Mouse (Mus musculus) embryo, embryonic 10.5 days (tissue): ENCODE data around the gene Rfng.
"Not testable (repeated sequence)": the region's sequence is repeated elsewhere in the genome, so short reads cannot be mapped to it uniquely, and the experiment has no call there.

Source experiments
- DNase-seq: peaks from one replicate; pipeline ENCODE4 v3.0.0-alpha.2; 2015; ENCODE audit warnings: low spot score

Rfng gene

GRCm38 (mm10) chr11:120784064-120784791 is at the start of gene Rfng, which contains the start of gene Gps1:
TSS of gene Rfng (minus strand) at chr11:120784207.
TSS of gene Gps1 (plus strand) at chr11:120784272.
- peak; percentile 86 for DNase-seq

- not testable (repeated sequence) for DNase-seq
These were observed 49.0 kb upstream of the Rfng start for GRCm38 (mm10) chr11:120832962-120833361.

- DNase-seq, result no peak
These were observed 47.8 kb upstream of the Rfng start for GRCm38 (mm10) chr11:120831659-120832440.

- no peak for DNase-seq
These were observed 46.7 kb upstream of the Rfng start for GRCm38 (mm10) chr11:120830686-120831085.

- DNase-seq, result no peak
These were observed 45.9 kb upstream of the Rfng start for GRCm38 (mm10) chr11:120829757-120830532.

- DNase-seq, result no peak
These were observed 44.4 kb upstream of the Rfng start for GRCm38 (mm10) chr11:120828416-120828815.

- no peak for DNase-seq
These were observed 42.3 kb upstream of the Rfng start for GRCm38 (mm10) chr11:120826016-120826953.

GRCm38 (mm10) chr11:120825289-120825863 is 41.4 kb upstream of the Rfng start:
- no peak for DNase-seq

GRCm38 (mm10) chr11:120824787-120825288 is 40.8 kb upstream of the Rfng start:
- peak; percentile 88 for DNase-seq

GRCm38 (mm10) chr11:120823956-120824786 is 40.2 kb upstream of the Rfng start, which contains the start of gene Fasn:
TSS of gene Fasn (minus strand) at chr11:120824547.
- DNase-seq, result peak; percentile 97

GRCm38 (mm10) chr11:120823551-120823947 is 39.5 kb upstream of the Rfng start:
- DNase-seq, result no peak

GRCm38 (mm10) chr11:120822831-120823550 is 39.0 kb upstream of the Rfng start:
- DNase-seq, result peak; percentile 22

GRCm38 (mm10) chr11:120822321-120822720 is 38.3 kb upstream of the Rfng start:
- no peak for DNase-seq

GRCm38 (mm10) chr11:120821076-120821922 is 37.3 kb upstream of the Rfng start:
- DNase-seq, result no peak

GRCm38 (mm10) chr11:120820546-120820945 is 36.5 kb upstream of the Rfng start:
- no peak for DNase-seq

- no peak for DNase-seq
These were observed 35.5 kb upstream of the Rfng start for GRCm38 (mm10) chr11:120819556-120819955.

GRCm38 (mm10) chr11:120818251-120818650 is 34.2 kb upstream of the Rfng start:
- DNase-seq, result no peak

- no peak for DNase-seq
These were observed 33.4 kb upstream of the Rfng start for GRCm38 (mm10) chr11:120817358-120817757.
